Mouse (Mus musculus) hindbrain, embryonic 16.5 days (tissue): ENCODE data around the gene Sdsl. TPM values are rescaled to one million over a fixed set of nuclear protein-coding genes. Genes with fewer than 3 reads are reported as not detected.

Experiments used
- ATAC-seq: fragments of 200-750 bp; cut with Nextera tagmentation; 2 replicates; pipeline ENCODE4 v1.8.0; 2017; ENCODE audit warnings: moderate TSS enrichment, moderate library complexity
- H3K27ac ChIP-seq: fragments of 300-500 bp; sonication (generic); 2 replicates; pipeline ENCODE4 v1.5.1; 2014; ENCODE audit warnings: low read depth, mild to moderate bottlenecking, control low read depth, low read length, moderate library complexity
- H3K27me3 ChIP-seq: fragments of 300-500 bp; sonication (generic); replicated peaks from 2 replicates; pipeline ENCODE4 v1.6.1; 2014; ENCODE audit warnings: low read length; ENCODE audit not compliant: control insufficient read depth, insufficient read depth
- H3K36me3 ChIP-seq: fragments of 300-500 bp; sonication (generic); 2 replicates; pipeline ENCODE4 v1.6.1; 2014; ENCODE audit warnings: mild to moderate bottlenecking, low read length, moderate library complexity, mixed read lengths; ENCODE audit not compliant: control insufficient read depth, insufficient read depth
- H3K4me1 ChIP-seq: fragments of 300-500 bp; sonication (generic); 2 replicates; pipeline ENCODE4 v1.6.1; 2014; ENCODE audit warnings: low read depth, low read length; ENCODE audit not compliant: control insufficient read depth, insufficient read depth
- H3K4me2 ChIP-seq: fragments of 300-500 bp; sonication (generic); 2 replicates; pipeline ENCODE4 v1.6.1; 2014; ENCODE audit warnings: mild to moderate bottlenecking, low read length, control low read depth, moderate library complexity
- H3K4me3 ChIP-seq: fragments of 300-500 bp; sonication (generic); 2 replicates; pipeline ENCODE4 v1.5.1; 2014; ENCODE audit warnings: mild to moderate bottlenecking, low read length, control low read depth, moderate library complexity
- H3K9ac ChIP-seq: fragments of 300-500 bp; sonication (generic); 2 replicates; pipeline ENCODE4 v1.6.1; 2014; ENCODE audit warnings: low read depth, mild to moderate bottlenecking, control low read depth, low read length, moderate library complexity
- H3K9me3 ChIP-seq: fragments of 300-500 bp; sonication (generic); 2 replicates; pipeline ENCODE4 v1.6.1; 2014; ENCODE audit warnings: mild to moderate bottlenecking, low read length, moderate library complexity; ENCODE audit not compliant: control insufficient read depth
- WGBS: fragments of 180-500 bp; shearing (Covaris S2); extraction: QIAGEN DNeasy Blood & Tissue Kit; methylation state at CpG from one replicate; pipeline ENCODE4 v1.1.7; 2014; 5-methylcytosine and 5-hydroxymethylcytosine counted together
- polyA plus RNA-seq: library from polyadenylated mRNA; unstranded; fragments of >200 nt; fragmentation: Nextera tagmentation; extraction: Ambion mirVana; gene quantifications from 2 replicates; pipeline ENCODE4 v1.2.1, GENCODE M21; 2015

Gene Sdsl
- polyA plus RNA-seq, 1 experiment from 2014 or later: 9.4 TPM

GRCm38 (mm10) chr5:120467026-120467425, 5.6 kb downstream of the Sdsl start:
- ATAC-seq: no peak
- WGBS: 11% methylated on average over 4 of the region's 4 CpGs
- peak overlapping the region; percentile 41 for H3K4me2 ChIP-seq
- no peaks in the 10 kb centered on the region for H3K36me3 ChIP-seq
- no peaks in the 10 kb centered on the region for H3K27me3 ChIP-seq
- no peaks in the 10 kb centered on the region for H3K9me3 ChIP-seq
- H3K4me3 ChIP-seq: peak overlapping the region; percentile 33
- H3K9ac ChIP-seq: peak overlapping the region; percentile 47; the same call in 1 of the 2 replicates
- no peak overlapping the region for H3K27ac ChIP-seq
- no peaks in the 10 kb centered on the region for H3K4me1 ChIP-seq

DNA sequence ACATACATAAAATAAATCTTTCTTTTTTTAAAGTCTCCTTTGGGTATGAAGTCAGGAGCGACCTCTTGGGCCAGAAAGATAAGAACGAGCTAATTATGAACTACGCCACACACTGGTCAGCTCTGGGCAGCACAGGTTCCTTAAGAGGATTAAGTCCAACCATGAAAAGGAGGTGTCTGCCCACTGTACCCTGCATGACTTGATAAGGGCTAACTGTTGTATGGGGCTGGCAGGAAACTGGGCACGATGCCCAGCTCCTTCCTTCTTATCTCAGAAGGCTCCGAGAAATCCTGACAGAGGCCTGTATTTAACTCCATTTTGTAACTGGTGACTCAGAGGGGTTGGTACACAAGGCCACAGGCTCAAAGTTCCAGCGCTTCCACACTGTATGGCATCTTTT, 6.8 kb downstream of the Sdsl start:
- Histone ChIP-seq H3K4me1 (no peaks in the 10 kb centered on the region), H3K4me2 (no peak overlapping the region), H3K9ac (no peak overlapping the region), H3K27ac (no peak overlapping the region), H3K4me3 (no peak overlapping the region), H3K36me3 (no peaks in the 10 kb centered on the region), H3K9me3 (no peaks in the 10 kb centered on the region), H3K27me3 (no peaks in the 10 kb centered on the region)
- WGBS: 79% methylated on average over 6 of the region's 6 CpGs
- ATAC-seq: no peak

DNA sequence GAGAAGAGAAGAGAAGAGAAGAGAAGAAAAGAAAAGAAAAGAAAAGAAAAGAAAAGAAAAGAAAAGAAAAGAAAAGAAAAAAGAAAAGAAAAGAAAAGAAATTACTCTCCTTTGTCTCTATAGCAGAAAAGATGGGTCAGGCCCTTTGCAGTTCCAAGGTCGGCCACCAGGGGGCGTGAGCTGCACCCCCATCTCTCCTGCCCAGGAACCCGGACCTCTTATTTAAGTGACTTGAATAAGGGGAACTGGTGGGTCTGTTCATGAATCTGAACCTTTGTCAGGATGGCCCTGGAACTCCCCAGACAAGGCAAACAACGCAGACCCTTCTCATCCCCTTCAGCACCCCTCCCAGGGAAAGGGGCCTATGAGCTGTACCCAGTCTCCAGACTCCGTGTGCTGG, 7.5 kb downstream of the Sdsl start:
- ATAC-seq: no peak
- WGBS: 40% methylated on average over 5 of the region's 5 CpGs
- H3K27ac ChIP-seq: no peak overlapping the region
- H3K9ac ChIP-seq: no peak overlapping the region
- H3K4me1 ChIP-seq: no peaks in the 10 kb centered on the region
- H3K4me2 ChIP-seq: no peak overlapping the region
- H3K9me3 ChIP-seq: no peaks in the 10 kb centered on the region
- H3K27me3 ChIP-seq: no peaks in the 10 kb centered on the region
- no peaks in the 10 kb centered on the region for H3K36me3 ChIP-seq
- no peak overlapping the region for H3K4me3 ChIP-seq

GRCm38 (mm10) chr5:120464321-120464720, 8.3 kb downstream of the Sdsl start:
- WGBS: 87% methylated on average over 4 of the region's 4 CpGs
- H3K4me3 ChIP-seq: no peak overlapping the region
- no peaks in the 10 kb centered on the region for H3K4me1 ChIP-seq
- no peaks in the 10 kb centered on the region for H3K36me3 ChIP-seq
- no peaks in the 10 kb centered on the region for H3K27me3 ChIP-seq
- H3K27ac ChIP-seq: no peak overlapping the region
- no peak overlapping the region for H3K4me2 ChIP-seq
- no peaks in the 10 kb centered on the region for H3K9me3 ChIP-seq
- no peak for ATAC-seq
- no peak overlapping the region for H3K9ac ChIP-seq

DNA sequence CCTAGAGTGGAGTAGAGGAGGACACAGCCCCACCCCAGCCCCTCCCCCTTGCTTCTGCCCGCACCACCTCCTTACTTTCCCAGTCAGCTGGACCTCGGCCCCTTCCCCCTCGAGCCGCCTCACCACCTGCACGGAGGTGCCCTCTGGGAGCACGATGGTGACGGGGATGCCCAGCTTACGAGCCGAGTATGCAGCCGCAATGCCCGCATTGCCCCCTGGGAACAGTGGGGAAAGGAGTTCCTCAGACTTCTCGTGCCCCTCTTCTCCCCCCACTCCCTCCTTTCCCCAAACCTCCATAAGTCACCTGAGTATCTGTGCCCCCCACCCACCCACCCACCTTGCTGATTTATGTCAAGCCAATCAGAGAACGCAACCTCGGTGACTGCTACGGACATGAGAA, 10.7 kb downstream of the Sdsl start:
- Histone ChIP-seq H3K9ac (no peak overlapping the region), H3K36me3 (no peaks in the 10 kb centered on the region), H3K4me1 (no peaks in the 10 kb centered on the region), H3K27ac (no peak overlapping the region), H3K27me3 (no peaks in the 10 kb centered on the region), H3K4me2 (no peak overlapping the region), H3K4me3 (no peak overlapping the region), H3K9me3 (no peaks in the 10 kb centered on the region)
- ATAC-seq: no peak
- WGBS: 73% methylated on average over 15 of the region's 15 CpGs

- Histone ChIP-seq H3K9ac (no peak overlapping the region), H3K36me3 (no peaks in the 10 kb centered on the region), H3K4me2 (no peak overlapping the region), H3K4me1 (no peaks in the 10 kb centered on the region), H3K4me3 (no peak overlapping the region), H3K27me3 (no peaks in the 10 kb centered on the region), H3K27ac (no peak overlapping the region), H3K9me3 (no peaks in the 10 kb centered on the region)
- WGBS: 72% methylated on average over 10 of the region's 10 CpGs
- no peak for ATAC-seq
These were observed 13.5 kb downstream of the Sdsl start for GRCm38 (mm10) chr5:120459133-120459532.

- Histone ChIP-seq H3K27me3 (no peaks in the 10 kb centered on the region), H3K4me3 (no peak overlapping the region), H3K36me3 (no peaks in the 10 kb centered on the region), H3K9ac (no peak overlapping the region), H3K9me3 (no peaks in the 10 kb centered on the region), H3K27ac (no peak overlapping the region), H3K4me2 (no peak overlapping the region), H3K4me1 (no peaks in the 10 kb centered on the region)
- no peak; the same call in 1 of the 2 replicates for ATAC-seq
- WGBS: 7% methylated on average over 9 of the region's 9 CpGs
These were observed 15.0 kb downstream of the Sdsl start for GRCm38 (mm10) chr5:120457628-120458027.

DNA sequence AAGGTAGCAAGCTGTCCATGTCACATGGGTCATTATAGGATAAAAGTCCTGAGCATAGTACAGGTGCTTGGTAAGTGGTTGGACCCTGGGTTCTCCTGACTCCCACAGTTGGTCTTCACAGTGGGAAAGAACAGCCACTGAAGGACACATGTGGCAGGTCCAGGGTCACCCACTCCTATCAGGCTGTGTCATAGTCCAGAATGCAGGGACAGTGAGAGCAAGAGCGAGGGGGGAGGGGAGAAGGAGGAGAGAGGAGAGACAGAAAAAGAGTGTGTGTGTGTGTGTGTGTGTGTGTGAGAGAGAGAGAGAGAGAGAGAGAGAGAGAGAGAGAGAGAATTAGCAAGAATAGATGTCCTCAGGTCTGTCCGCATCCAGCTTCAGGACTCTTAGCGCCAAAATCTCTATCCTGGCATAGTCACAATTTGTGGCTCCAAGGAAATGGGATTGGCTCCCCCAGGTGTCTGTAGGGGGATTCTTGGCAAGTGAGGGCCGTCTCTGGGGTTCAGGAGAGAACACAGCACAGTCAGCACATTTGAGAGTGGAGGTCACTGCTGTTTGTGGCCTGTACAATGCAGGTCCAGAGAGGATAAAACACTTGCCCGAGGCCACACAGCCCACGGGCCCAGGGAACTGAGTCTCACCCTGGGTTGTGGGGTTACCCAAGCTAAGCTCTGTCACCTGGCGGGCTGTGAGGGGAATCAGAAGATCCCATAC, 15.6 kb downstream of the Sdsl start:
- Histone ChIP-seq H3K4me3 (no peak overlapping the region), H3K27me3 (no peaks in the 10 kb centered on the region), H3K27ac (no peak overlapping the region), H3K9me3 (no peaks in the 10 kb centered on the region), H3K4me2 (no peak overlapping the region), H3K36me3 (no peaks in the 10 kb centered on the region), H3K9ac (no peak overlapping the region), H3K4me1 (no peaks in the 10 kb centered on the region)
- no peak for ATAC-seq
- WGBS: 45% methylated on average over 7 of the region's 7 CpGs

- Histone ChIP-seq H3K4me3 (no peak overlapping the region), H3K9me3 (no peaks in the 10 kb centered on the region), H3K36me3 (no peaks in the 10 kb centered on the region), H3K9ac (no peak overlapping the region), H3K4me2 (no peak overlapping the region), H3K4me1 (no peaks in the 10 kb centered on the region), H3K27ac (no peak overlapping the region), H3K27me3 (no peaks in the 10 kb centered on the region)
- 21% methylated on average over 1 of the region's 1 CpGs for WGBS
- no peak for ATAC-seq
These were observed 16.4 kb downstream of the Sdsl start for GRCm38 (mm10) chr5:120456253-120456652.
